Mouse (Mus musculus) retina, embryonic 14.5 days (tissue): ENCODE results near the gene Nkx2-5.

ENCODE experiments used
- DNase-seq: peaks from one replicate; pipeline ENCODE4 v3.0.0-alpha.2; 2015; ENCODE audit warnings: low spot score

Gene Nkx2-5

DNA sequence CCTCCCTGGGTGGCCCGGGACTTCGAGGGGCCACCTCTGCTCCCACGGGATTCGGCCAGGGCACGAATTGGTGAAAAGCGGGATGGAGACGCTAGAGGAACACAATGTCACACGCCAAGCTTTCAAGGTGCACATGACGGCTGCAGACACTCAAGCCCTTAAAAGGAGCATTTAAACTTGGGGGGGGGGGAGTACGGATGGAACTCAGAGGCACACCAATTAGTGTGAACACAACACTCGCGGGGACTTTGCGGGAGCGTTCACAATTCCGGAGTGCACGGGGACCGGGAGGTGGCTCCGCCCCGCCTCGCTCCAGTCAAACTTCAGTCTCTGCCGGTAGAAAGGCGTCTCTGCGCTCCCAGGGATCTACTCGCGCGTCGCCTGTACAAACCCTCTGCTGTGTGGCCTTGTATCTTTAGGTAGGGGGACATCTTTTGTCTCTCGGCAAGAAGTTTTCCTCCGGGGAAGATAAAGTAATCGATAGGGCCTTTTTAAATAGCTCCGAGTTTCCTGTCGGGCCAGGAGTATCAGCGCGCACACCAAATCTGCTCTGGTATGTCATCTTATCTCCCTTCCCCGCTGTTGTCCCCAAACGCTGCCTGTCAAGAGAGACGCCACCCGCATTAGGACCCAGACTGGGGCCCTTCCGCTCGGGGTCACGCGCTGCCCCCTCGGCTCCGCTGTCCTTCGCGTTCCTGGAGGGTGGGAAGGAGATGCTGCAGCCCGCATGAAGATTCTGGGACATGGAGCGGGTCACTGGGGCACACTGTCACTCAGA lies 5.7 kb upstream of the Nkx2-5 start:
- peak; percentile 53 for DNase-seq

GRCm38 (mm10) chr17:26849746-26850357 lies 5.0 kb upstream of the Nkx2-5 start:
- peak; percentile 55 for DNase-seq

GRCm38 (mm10) chr17:26849106-26849745 lies 4.4 kb upstream of the Nkx2-5 start:
- peak; percentile 41 for DNase-seq

GRCm38 (mm10) chr17:26848236-26848635 lies 3.4 kb upstream of the Nkx2-5 start:
- DNase-seq = peak; percentile 14

DNA sequence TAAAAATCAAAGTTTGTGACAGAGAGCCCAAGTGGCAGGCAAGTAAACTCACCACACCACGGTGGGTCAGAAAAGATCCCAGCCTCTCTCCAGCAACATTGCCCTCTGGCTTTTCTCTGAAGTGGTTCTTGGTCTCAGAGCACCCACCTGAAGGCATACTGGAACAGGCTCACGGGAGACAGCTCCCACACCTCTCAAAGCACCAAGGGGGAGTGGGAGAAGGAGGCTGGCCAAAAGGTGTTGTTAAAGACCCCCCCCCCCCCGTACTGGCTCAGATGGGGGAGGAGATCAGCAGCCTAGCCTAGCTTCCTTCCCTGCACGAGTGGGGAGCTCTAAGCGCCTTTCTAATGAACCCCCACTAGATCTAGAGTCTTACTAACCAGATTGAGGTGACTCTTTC lies 3.0 kb upstream of the Nkx2-5 start:
- no peak for DNase-seq

- DNase-seq = peak; percentile 23
These were observed 1.6 kb upstream of the Nkx2-5 start for GRCm38 (mm10) chr17:26846411-26846810.

- peak; percentile 32 for DNase-seq
These were observed 591 bp upstream of the Nkx2-5 start for GRCm38 (mm10) chr17:26845149-26846050.

DNA sequence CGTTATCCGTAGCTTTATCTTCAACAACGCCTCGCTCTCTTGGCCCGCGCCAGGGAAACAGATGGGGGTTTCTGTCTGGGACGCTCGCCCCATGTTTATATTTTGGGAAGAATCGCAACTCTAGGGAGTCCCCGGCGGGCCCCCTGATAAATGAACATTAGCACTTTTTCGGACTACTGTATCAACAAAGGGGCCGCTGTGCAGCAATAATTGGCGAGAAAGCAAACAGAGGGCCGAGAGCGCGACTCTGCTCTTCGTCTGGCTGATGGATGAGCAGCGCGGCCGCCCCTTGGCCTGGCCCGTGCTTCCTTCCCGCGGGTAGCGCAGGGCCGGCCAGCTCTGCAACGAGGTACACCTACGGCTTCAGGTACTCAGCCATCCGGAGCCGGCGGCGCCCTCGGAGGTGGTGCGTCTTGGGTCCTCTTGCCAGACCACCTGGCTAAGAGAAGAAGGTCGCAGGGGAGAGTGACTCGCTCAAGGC lies 398 bp downstream of the Nkx2-5 start:
- DNase-seq = peak; percentile 44

DNA sequence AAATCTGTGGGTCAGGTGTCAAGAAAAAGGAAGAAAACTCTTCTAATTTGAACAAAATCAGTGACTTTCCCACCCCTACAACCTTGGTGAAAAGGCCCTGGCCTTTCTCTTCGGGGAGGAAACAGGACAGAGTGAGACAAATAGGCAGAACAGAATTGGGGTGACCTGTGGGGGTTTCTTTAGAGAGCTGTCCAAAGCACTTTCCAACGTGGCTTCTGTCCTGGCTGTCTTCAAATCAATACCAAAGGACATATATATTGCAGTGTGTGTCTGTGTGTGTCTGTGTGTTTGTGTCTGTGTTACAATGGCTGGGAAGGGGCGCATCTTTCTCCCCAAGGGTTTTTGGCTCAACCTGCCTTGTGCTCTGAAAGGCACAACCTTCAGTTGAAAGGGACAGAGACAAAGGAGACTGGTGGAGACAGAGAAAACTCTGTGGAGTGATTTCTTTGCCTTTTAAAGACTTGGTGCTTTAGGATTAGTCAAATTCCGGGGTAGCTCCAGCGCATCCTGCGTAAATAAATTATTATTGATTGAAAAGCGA lies 1.0 kb downstream of the Nkx2-5 start:
- peak; percentile 32 for DNase-seq

GRCm38 (mm10) chr17:26843229-26843567 lies 1.6 kb downstream of the Nkx2-5 start:
- no peak for DNase-seq

DNA sequence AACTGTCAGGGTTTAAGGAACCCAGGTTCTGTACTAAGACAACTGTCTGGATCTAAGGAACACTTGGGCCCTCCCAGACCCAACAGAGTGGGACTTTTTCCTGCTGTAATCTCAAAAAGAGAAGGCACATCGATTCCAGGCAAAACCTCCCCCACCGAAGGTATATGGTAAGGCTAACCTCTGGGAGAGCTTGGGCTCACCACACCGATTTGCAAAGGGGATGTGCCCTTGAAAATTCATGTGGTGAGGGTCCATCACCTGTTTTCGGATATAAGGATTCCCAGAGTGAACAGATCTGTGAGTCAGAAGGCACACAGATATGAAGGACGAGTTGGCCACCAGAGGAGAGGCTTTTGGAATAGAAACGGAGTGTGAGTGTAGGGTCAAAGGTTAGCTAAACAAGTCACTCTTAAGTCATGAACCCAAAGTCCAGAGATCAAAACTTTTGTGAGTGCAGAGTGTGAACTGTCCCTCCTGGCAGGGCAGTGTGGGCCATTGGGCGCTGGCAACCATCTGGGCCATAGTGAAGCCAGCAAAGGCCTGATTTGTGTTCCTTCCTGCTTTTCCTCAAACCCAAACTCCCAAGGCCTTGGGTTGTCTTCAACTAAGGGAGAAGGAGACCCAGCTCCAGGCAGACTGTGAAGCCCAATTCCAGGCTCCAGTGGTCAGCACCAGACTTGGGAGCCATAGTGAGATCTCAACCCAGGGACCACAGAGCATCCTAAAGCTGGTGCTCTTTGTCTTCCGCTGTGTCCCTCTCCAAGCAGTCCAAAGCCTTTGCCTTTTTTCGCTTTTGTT lies 2.2 kb downstream of the Nkx2-5 start:
- DNase-seq = peak; percentile 17

- DNase-seq = peak; percentile 9
These were observed 2.8 kb downstream of the Nkx2-5 start for GRCm38 (mm10) chr17:26841981-26842380.

DNA sequence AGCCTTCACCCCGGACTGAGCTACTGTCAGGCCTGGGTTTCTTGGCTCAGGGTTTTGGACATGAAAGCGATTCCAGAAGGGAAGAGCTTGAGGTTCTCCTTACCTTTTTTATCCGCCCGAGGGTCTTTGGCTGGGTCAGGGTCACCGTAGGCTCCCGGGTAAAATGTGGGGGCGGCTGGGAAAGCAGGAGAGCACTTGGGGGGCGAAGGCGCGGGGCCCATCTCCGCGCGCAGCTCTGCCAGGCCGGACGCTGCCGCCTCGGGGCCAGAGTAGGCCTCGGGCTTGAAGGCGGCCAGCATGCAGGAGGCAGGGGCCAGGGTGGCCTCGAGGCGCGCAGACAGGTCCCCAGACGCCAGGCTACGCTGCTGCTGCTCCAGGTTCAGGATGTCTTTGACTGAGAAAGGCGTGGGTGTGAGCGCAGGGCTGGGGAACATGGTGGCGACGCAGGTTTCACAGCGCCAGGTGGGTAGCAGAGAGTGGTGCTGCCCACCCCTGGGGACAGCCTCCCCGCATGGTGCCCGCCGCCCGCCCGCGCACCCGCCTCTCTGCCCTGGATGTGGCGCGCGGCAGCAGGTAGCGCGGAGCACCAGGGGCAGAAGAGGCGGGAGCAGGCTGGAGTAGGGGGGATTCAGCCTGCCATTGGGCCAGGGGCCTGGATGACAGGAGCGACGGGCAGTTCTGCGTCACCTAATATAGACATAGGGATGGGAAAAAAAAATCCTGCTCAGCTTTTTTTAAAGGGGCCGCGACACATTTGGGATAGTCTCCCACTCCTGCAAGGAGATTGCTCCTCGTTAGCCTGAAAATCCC lies 3.7 kb downstream of the Nkx2-5 start:
- DNase-seq = peak; percentile 28

DNA sequence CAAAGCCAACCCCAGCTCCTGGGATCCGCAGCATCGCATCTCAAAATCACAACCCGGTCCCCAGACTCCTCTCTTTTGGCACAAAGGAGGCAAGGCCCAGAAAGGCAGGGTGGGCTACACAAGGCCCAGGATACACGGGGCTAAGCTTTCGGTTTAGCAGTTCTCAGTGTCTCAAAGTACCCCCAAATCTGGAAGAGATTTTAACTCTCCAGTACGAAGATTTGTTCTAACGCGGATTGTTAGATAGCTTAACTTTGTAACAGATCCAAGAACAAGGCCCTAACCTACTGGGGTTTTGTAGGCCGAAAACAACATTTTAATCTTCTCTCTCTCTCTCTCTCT lies 4.4 kb downstream of the Nkx2-5 start:
- peak; percentile 2 for DNase-seq

DNA sequence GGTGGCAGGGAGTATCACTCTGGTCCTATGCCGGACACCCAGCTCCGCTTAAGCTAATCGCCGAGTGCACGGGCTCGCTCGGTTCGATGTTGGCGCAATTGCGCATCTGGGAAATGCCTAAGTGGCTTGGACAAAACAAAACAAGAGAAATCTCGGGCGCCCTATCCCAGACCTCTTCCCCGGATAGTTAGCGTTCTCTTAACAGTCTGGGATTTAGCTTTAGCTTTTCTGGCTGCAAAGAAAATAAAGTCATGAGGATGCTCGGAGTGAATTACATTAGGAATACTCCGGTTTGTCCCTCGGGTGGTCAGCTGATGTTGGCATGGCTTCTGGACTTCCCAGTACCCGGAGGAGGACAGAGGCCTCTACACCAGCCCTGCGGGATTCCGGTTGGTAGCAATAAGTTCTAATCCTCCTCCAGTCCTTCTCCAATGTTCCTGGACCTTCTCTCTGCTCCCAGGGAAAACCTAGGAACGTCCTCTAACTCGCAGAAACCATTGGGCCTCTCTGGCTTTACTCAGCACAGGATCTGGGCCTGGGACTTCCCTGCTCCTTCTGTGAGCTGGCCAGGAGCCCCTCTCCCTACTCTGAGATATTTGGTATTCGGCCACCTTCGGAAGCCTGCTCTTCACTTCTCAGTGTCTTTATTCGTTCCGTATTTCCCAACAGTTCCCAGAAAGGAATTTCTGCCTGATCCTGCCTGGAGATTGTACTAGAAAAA lies 4.9 kb downstream of the Nkx2-5 start:
- peak; percentile 13 for DNase-seq

DNA sequence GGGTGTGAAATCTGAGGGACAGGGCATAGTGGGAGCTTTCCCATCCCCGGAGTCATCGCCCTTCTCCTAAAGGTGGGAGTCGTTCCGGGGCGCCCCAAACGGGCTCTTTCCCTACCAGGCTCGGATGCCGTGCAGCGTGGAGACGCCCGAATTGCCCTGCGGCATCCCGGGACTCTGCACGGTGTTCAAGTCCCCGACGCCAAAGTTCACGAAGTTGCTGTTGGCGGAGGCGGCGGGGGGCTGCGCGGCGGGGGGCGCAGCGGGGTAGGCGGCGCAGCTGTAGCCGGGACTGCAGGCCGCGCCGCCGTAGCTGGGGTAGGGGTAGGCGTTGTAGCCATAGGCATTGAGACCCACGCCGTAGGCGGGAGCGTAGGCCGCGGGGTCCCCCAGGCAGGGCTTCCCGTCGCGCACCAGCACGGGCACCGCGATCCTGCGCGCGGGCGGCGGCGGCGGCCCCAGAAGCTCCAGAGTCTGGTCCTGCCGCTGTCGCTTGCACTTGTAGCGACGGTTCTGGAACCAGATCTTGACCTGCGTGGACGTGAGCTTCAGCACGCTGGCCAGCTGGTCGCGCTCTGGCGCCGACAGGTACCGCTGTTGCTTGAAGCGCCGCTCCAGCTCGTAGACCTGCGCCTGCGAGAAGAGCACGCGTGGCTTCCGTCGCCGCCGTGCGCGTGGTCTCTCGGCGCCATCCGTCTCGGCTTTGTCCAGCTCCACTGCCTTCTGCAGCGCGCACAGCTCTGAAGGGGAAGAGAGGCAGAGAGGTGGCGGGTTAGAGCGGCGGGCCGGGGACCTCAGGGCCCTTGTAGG lies 5.7 kb downstream of the Nkx2-5 start:
- peak; percentile 16 for DNase-seq

GRCm38 (mm10) chr17:26838191-26838910 lies 6.5 kb downstream of the Nkx2-5 start:
- peak; percentile 3 for DNase-seq

GRCm38 (mm10) chr17:26837546-26837985 lies 7.2 kb downstream of the Nkx2-5 start:
- peak; percentile 8 for DNase-seq
